Mouse (Mus musculus): Measurements from ENCODE around the gene Atf6.

GRCm38 (mm10) chr1:170701582-170701981 lies 166.0 kb downstream of the Atf6 start:
- TF ChIP-seq POLR2A (IDR thresholded peaks at IDR 0.05; ENCODE audit: insufficient read depth, low read depth, low read length) (no peak), CTCF (IDR thresholded peaks at IDR 0.05; ENCODE audit: insufficient read depth, low read depth, low read length) (no peak)

All from olfactory bulb, adult 2 months (tissue).